Mouse (Mus musculus): Measurements from ENCODE around the gene Atp6v0d1. TPM values are rescaled to one million over a fixed set of nuclear protein-coding genes. Genes with fewer than 3 reads are reported as not detected.
A peak's percentile ranks its signal among the peaks of the same experiment; 100 is the strongest.

The Atp6v0d1 gene
- total RNA-seq, 2 experiments from 2014 or later = 37.3 to 40.9 TPM

- DNase-seq = peak; percentile 25 to 38
- intact Hi-C loops (cut with DNase I) = no loop called here
Measured at GRCm38 (mm10) chr8:105544544-105545205, 21.2 kb downstream of the Atp6v0d1 start.

GRCm38 (mm10) chr8:105543703-105544102 is 22.1 kb downstream of the Atp6v0d1 start:
- DNase-seq = no peak

GRCm38 (mm10) chr8:105542808-105543207 is 23.0 kb downstream of the Atp6v0d1 start:
- intact Hi-C loops (cut with DNase I) = no loop called here
- no peak for DNase-seq

More at GRCm38 (mm10) chr8:105543703-105544102, 22.1 kb downstream of the Atp6v0d1 start:
- intact Hi-C loops (cut with DNase I) = no loop called here

GRCm38 (mm10) chr8:105542032-105542656 is 23.7 kb downstream of the Atp6v0d1 start:
- no peak for DNase-seq
- intact Hi-C loops (cut with DNase I) = no loop called here

GRCm38 (mm10) chr8:105538940-105539339 is 26.9 kb downstream of the Atp6v0d1 start:
- DNase-seq = no peak
- intact Hi-C loops (cut with DNase I) = no loop called here

- peak; percentile 64 to 76 for DNase-seq
- intact Hi-C loops (cut with DNase I) = no loop called here
Measured at GRCm38 (mm10) chr8:105537011-105537677, 28.7 kb downstream of the Atp6v0d1 start.

GRCm38 (mm10) chr8:105536546-105536945 is 29.3 kb downstream of the Atp6v0d1 start:
- peak; percentile 50 to 59 for DNase-seq
- intact Hi-C loops (cut with DNase I) = no loop called here

- DNase-seq = peak; percentile 57 to 68
- intact Hi-C loops (cut with DNase I) = loop anchor here (2.0 to 5.0 kb wide), 2 partner anchors 15 to 52 kb away; partner anchors contain the start of gene Hsd11b2
Measured at GRCm38 (mm10) chr8:105533892-105534329, 31.9 kb downstream of the Atp6v0d1 start.

GRCm38 (mm10) chr8:105533439-105533838 is 32.4 kb downstream of the Atp6v0d1 start:
- DNase-seq = no peak
- intact Hi-C loops (cut with DNase I) = loop anchor here (2.0 to 5.0 kb wide), 2 partner anchors 15 to 51 kb away; partner anchors contain the start of gene Hsd11b2

- peak in 1 of 2 experiments; percentile 85 for DNase-seq
- intact Hi-C loops (cut with DNase I) = loop anchor here (2.0 to 5.0 kb wide), 3 partner anchors 13 to 49 kb away; partner anchors contain the start of gene Hsd11b2
Measured at GRCm38 (mm10) chr8:105531774-105532173, 34.1 kb downstream of the Atp6v0d1 start.

- peak; percentile 45 to 58 for DNase-seq
- intact Hi-C loops (cut with DNase I) = no loop called here
Measured at GRCm38 (mm10) chr8:105529271-105529670, 36.6 kb downstream of the Atp6v0d1 start.

- intact Hi-C loops (cut with DNase I) = no loop called here
- DNase-seq = no peak
Measured at GRCm38 (mm10) chr8:105528206-105528605, 37.6 kb downstream of the Atp6v0d1 start.

- DNase-seq = peak in 1 of 2 experiments; percentile 68
- intact Hi-C loops (cut with DNase I) = no loop called here
Measured at GRCm38 (mm10) chr8:105527110-105527509, 38.7 kb downstream of the Atp6v0d1 start.

- DNase-seq = no peak
- intact Hi-C loops (cut with DNase I) = no loop called here
Measured at GRCm38 (mm10) chr8:105522890-105523289, 43.0 kb downstream of the Atp6v0d1 start.

- no peak for DNase-seq
- intact Hi-C loops (cut with DNase I) = no loop called here
Measured at GRCm38 (mm10) chr8:105521995-105522769, 43.7 kb downstream of the Atp6v0d1 start.

GRCm38 (mm10) chr8:105521061-105521460 is 44.8 kb downstream of the Atp6v0d1 start:
- no peak for DNase-seq
- intact Hi-C loops (cut with DNase I) = no loop called here

- DNase-seq = no peak
- intact Hi-C loops (cut with DNase I) = no loop called here
Measured at GRCm38 (mm10) chr8:105520521-105520920, 45.3 kb downstream of the Atp6v0d1 start.

- intact Hi-C loops (cut with DNase I) = loop anchor here (2.0 kb wide), 1 partner anchor 13 kb away; no protein-coding TSS in a partner anchor
- no peak for DNase-seq
Measured at GRCm38 (mm10) chr8:105519591-105519990, 46.3 kb downstream of the Atp6v0d1 start.

GRCm38 (mm10) chr8:105518436-105519313 is 47.2 kb downstream of the Atp6v0d1 start, which contains the start of gene Hsd11b2:
Hsd11b2 (plus strand) TSS chr8:105518755.
- intact Hi-C loops (cut with DNase I) = loop anchor here (2.0 kb wide), 1 partner anchor 14 kb away; no protein-coding TSS in a partner anchor
- DNase-seq = peak in 1 of 2 experiments; percentile 39
